Mouse (Mus musculus) G1E (cell line): Measurements from ENCODE around the gene Mylk4. TPM values are rescaled to one million over a fixed set of nuclear protein-coding genes. Genes with fewer than 3 reads are reported as not detected.
A peak's percentile ranks its signal among the peaks of the same experiment; 100 is the strongest.

Experiments
- ATAC-seq: 2 replicates; pipeline ENCODE4 v1.8.0; 2016; ENCODE audit warnings: mild to moderate bottlenecking; ENCODE audit not compliant: insufficient number of reproducible peaks, poor library complexity, low FRiP score, severe bottlenecking; ENCODE audit errors: extremely low read depth
- DNase-seq: peaks from one replicate; pipeline ENCODE4 v3.0.0; 2012; ENCODE audit warnings: low spot score
- H3K27me3 ChIP-seq: 2 replicates; pipeline ENCODE4 v1.6.1; 2012; ENCODE audit warnings: mild to moderate bottlenecking, low read length, inconsistent platforms; ENCODE audit not compliant: insufficient read depth
- H3K36me3 ChIP-seq: replicated peaks from 2 replicates; pipeline ENCODE3; 2012; ENCODE audit warnings: mild to moderate bottlenecking, inconsistent platforms
- H3K4me1 ChIP-seq: 2 replicates; pipeline ENCODE4 v1.6.1; 2012; ENCODE audit warnings: low read depth, low read length, inconsistent platforms, mixed read lengths; ENCODE audit not compliant: insufficient read depth
- H3K4me3 ChIP-seq: 2 replicates; pipeline ENCODE4 v1.5.1; 2012; ENCODE audit warnings: low read depth, mild to moderate bottlenecking, inconsistent platforms, low read length, moderate library complexity, mixed read lengths
- H3K9me3 ChIP-seq: replicated peaks from 2 replicates; pipeline ENCODE4 v1.6.1; 2012; ENCODE audit warnings: inconsistent platforms
- CTCF ChIP-seq: IDR thresholded peaks from 2 replicates; pipeline ENCODE4 v1.5.1; 2012; ENCODE audit warnings: low read depth, low read length, inconsistent platforms, mixed read lengths
- GATA1 ChIP-seq: IDR thresholded peaks from 2 replicates; pipeline ENCODE4 v1.6.1; 2012; ENCODE audit warnings: borderline replicate concordance, low read length, inconsistent platforms, mixed read lengths
- GATA2 ChIP-seq: IDR thresholded peaks from 2 replicates; pipeline ENCODE4 v1.6.1; 2012; ENCODE audit warnings: low read depth, low read length, inconsistent platforms, borderline replicate concordance
- POLR2AphosphoS5 ChIP-seq: IDR thresholded peaks from 2 replicates; pipeline ENCODE4 v1.6.1; 2012; ENCODE audit warnings: low read depth, low read length, inconsistent platforms; ENCODE audit not compliant: insufficient replicate concordance
- TAL1 ChIP-seq: conservative IDR thresholded peaks from 2 replicates; pipeline ENCODE4 v1.6.1; 2012; ENCODE audit warnings: low read depth, low read length, inconsistent platforms, mixed read lengths
- polyA plus RNA-seq: library from polyadenylated mRNA; stranded (reverse); fragments of >175 nt; gene quantifications from 2 replicates; pipeline ENCODE4 v1.2.3, GENCODE M21; 2012
- total RNA-seq, 2 experiments: library from RNA; stranded (forward) in 1 of 2; stranded (reverse) in 1 of 2; fragments of 200-1000 nt in 1 of 2; fragments of >200 nt in 1 of 2; fragmentation: Nextera tagmentation in 1 of 2; gene quantifications; 2 replicates each; pipeline ENCODE4 v1.2.3; 2014 to 2017

The Mylk4 gene
- total RNA-seq (2014; fragmentation: Nextera tagmentation) (not detected in 2 replicates), total RNA-seq (2017) (0.05 TPM in 1 of 2 replicates, not detected in the other), polyA plus RNA-seq (not detected in 2 replicates)

GRCm38 (mm10) chr13:32783816-32784215, at the start of gene Mylk4:
Gene Mylk4, minus strand, starts transcription at chr13:32783954.
- ATAC-seq = no peak
- peaks cover 20% of the 10 kb centered on the region for H3K27me3 ChIP-seq
- no peaks in the 10 kb centered on the region for H3K4me1 ChIP-seq
- H3K4me3 ChIP-seq = no peak within 1 kb of the TSS
- H3K36me3 ChIP-seq = no peaks in the 10 kb centered on the region
- no peak for DNase-seq
- TF ChIP-seq GATA1 (no peak), GATA2 (no peak), TAL1 (no peak), POLR2AphosphoS5 (no peak)
- no peaks in the 10 kb centered on the region for H3K9me3 ChIP-seq

GRCm38 (mm10) chr13:32833237-32833636, 49.5 kb upstream of the Mylk4 start:
- no peak overlapping the region for H3K4me3 ChIP-seq
- ATAC-seq = no peak
- peaks cover 13% of the 10 kb centered on the region for H3K27me3 ChIP-seq
- TF ChIP-seq CTCF (no peak), GATA2 (no peak), POLR2AphosphoS5 (no peak), TAL1 (no peak), GATA1 (no peak)
- no peaks in the 10 kb centered on the region for H3K4me1 ChIP-seq
- H3K36me3 ChIP-seq = no peaks in the 10 kb centered on the region
- no peaks in the 10 kb centered on the region for H3K9me3 ChIP-seq
- no peak for DNase-seq

GRCm38 (mm10) chr13:32832776-32833175, 49.0 kb upstream of the Mylk4 start:
- H3K36me3 ChIP-seq = no peaks in the 10 kb centered on the region
- DNase-seq = no peak
- no peak for TF ChIP-seq TAL1
- TF ChIP-seq GATA2 = no peak
- TF ChIP-seq POLR2AphosphoS5 = no peak
- no peak for TF ChIP-seq CTCF
- TF ChIP-seq GATA1 = no peak
- no peaks in the 10 kb centered on the region for H3K4me1 ChIP-seq
- H3K4me3 ChIP-seq = no peak overlapping the region
- H3K9me3 ChIP-seq = no peaks in the 10 kb centered on the region
- peaks cover 13% of the 10 kb centered on the region for H3K27me3 ChIP-seq
- no peak for ATAC-seq

GRCm38 (mm10) chr13:32831505-32832273, 47.9 kb upstream of the Mylk4 start:
- Histone ChIP-seq H3K27me3 (peaks cover 13% of the 10 kb centered on the region; the same call in 1 of the 2 replicates), H3K4me1 (no peaks in the 10 kb centered on the region), H3K9me3 (no peaks in the 10 kb centered on the region), H3K4me3 (no peak overlapping the region), H3K36me3 (peaks cover under 1% of the 10 kb centered on the region)
- TF ChIP-seq POLR2AphosphoS5 = no peak
- TF ChIP-seq TAL1 = no peak
- no peak for TF ChIP-seq CTCF
- no peak for TF ChIP-seq GATA1
- TF ChIP-seq GATA2 = no peak
- ATAC-seq (no peak), DNase-seq (no peak)

GRCm38 (mm10) chr13:32828886-32829285, 45.1 kb upstream of the Mylk4 start:
- ATAC-seq (peak; percentile 78), DNase-seq (no peak)
- H3K4me1 ChIP-seq = no peaks in the 10 kb centered on the region
- no peaks in the 10 kb centered on the region for H3K9me3 ChIP-seq
- peaks cover 9% of the 10 kb centered on the region for H3K36me3 ChIP-seq
- peaks cover 7% of the 10 kb centered on the region; the same call in 1 of the 2 replicates for H3K27me3 ChIP-seq
- no peak overlapping the region for H3K4me3 ChIP-seq
- no peak for TF ChIP-seq GATA1
- TF ChIP-seq GATA2 = no peak
- no peak for TF ChIP-seq POLR2AphosphoS5
- TF ChIP-seq CTCF = no peak
- no peak for TF ChIP-seq TAL1

GRCm38 (mm10) chr13:32827951-32828350, 44.2 kb upstream of the Mylk4 start:
- Histone ChIP-seq H3K9me3 (no peaks in the 10 kb centered on the region), H3K36me3 (peaks cover 15% of the 10 kb centered on the region), H3K27me3 (peaks cover 7% of the 10 kb centered on the region; the same call in 1 of the 2 replicates), H3K4me3 (no peak overlapping the region), H3K4me1 (no peaks in the 10 kb centered on the region)
- DNase-seq (no peak), ATAC-seq (no peak)
- peak; percentile 57 for TF ChIP-seq CTCF
- no peak for TF ChIP-seq TAL1
- no peak for TF ChIP-seq GATA1
